Mouse (Mus musculus) spleen, postnatal 0 days (tissue): ENCODE measurements around the gene Snx30. TPM values are rescaled to one million over a fixed set of nuclear protein-coding genes. Genes with fewer than 3 reads are reported as not detected.

Experiments used
- polyA plus RNA-seq: library from polyadenylated mRNA; unstranded; fragments of >200 nt; fragmentation: Nextera tagmentation; extraction: Ambion mirVana; gene quantifications from 2 replicates; pipeline ENCODE4 v1.2.1, GENCODE M21; 2015

Gene Snx30
- 5.3 and 6.2 TPM in 2 replicates for polyA plus RNA-seq

GRCm38 (mm10) chr4:59805181-59805967 lies at the start of gene Snx30:
Gene Snx30, plus strand, starts transcription at chr4:59805840.

GRCm38 (mm10) chr4:59801489-59801888 lies 4.2 kb upstream of the Snx30 start, which contains the start of gene Inip:
Gene Inip, minus strand, starts transcription at chr4:59801589.

GRCm38 (mm10) chr4:59914608-59915403 lies 109.2 kb downstream of the Snx30 start, which contains the start of gene Slc46a2:
Gene Slc46a2, minus strand, starts transcription at chr4:59915056.

Other genes starting within 250 kb of the Snx30 start
- gene Hsdl2, start 224.3 kb upstream of the Snx30 start, polyA plus RNA-seq: 18.4 and 18.6 TPM in 2 replicates
- 12.0 and 12.6 TPM in 2 replicates for gene E130308A19Rik, start 179.6 kb upstream of the Snx30 start, polyA plus RNA-seq
- 30.1 and 30.6 TPM in 2 replicates for gene Inip, start 4.3 kb upstream of the Snx30 start, polyA plus RNA-seq
- gene Slc46a2, start 109.2 kb downstream of the Snx30 start, polyA plus RNA-seq: 0.11 TPM in 1 of 2 replicates, not detected in the other
- not detected in 2 replicates for gene Mup4, start 154.9 kb downstream of the Snx30 start, polyA plus RNA-seq
- gene Mup6, start 158.5 kb downstream of the Snx30 start, polyA plus RNA-seq: not detected in 2 replicates